Mouse (Mus musculus): Measurements from ENCODE around the gene Thbs1.

Gene Thbs1

GRCm38 (mm10) chr2:118113808-118114524 is 2.3 kb downstream of the Thbs1 start:
- in situ Hi-C loops (cut with MboI, MseI) = loop anchor here (5.0 to 10.0 kb wide), 2 partner anchors 202 to 329 kb away; no protein-coding TSS in a partner anchor

- in situ Hi-C loops (cut with MboI, MseI) = loop anchor here (5.0 to 10.0 kb wide), 2 partner anchors 202 to 330 kb away; no protein-coding TSS in a partner anchor
Observed at GRCm38 (mm10) chr2:118114671-118115070, 3.0 kb downstream of the Thbs1 start.

- in situ Hi-C loops (cut with MboI, MseI) = loop anchor here (10.0 kb wide), 1 partner anchor 331 kb away; no protein-coding TSS in a partner anchor
Observed at GRCm38 (mm10) chr2:118115647-118116046, 4.0 kb downstream of the Thbs1 start.

GRCm38 (mm10) chr2:118116180-118116579 is 4.5 kb downstream of the Thbs1 start:
- in situ Hi-C loops (cut with MboI, MseI) = loop anchor here (10.0 kb wide), 1 partner anchor 331 kb away; no protein-coding TSS in a partner anchor

GRCm38 (mm10) chr2:118116754-118117290 is 5.1 kb downstream of the Thbs1 start:
- in situ Hi-C loops (cut with MboI, MseI) = loop anchor here (10.0 kb wide), 1 partner anchor 332 kb away; no protein-coding TSS in a partner anchor

- in situ Hi-C loops (cut with MboI, MseI) = loop anchor here (10.0 kb wide), 1 partner anchor 333 kb away; no protein-coding TSS in a partner anchor
Observed at GRCm38 (mm10) chr2:118117401-118117800, 5.7 kb downstream of the Thbs1 start.

GRCm38 (mm10) chr2:118118045-118118444 is 6.4 kb downstream of the Thbs1 start:
- in situ Hi-C loops (cut with MboI, MseI) = loop anchor here (10.0 kb wide), 1 partner anchor 333 kb away; no protein-coding TSS in a partner anchor

GRCm38 (mm10) chr2:118118515-118118914 is 6.8 kb downstream of the Thbs1 start:
- in situ Hi-C loops (cut with MboI, MseI) = loop anchor here (10.0 kb wide), 1 partner anchor 334 kb away; no protein-coding TSS in a partner anchor

GRCm38 (mm10) chr2:118119684-118120083 is 8.0 kb downstream of the Thbs1 start:
- in situ Hi-C loops (cut with MboI, MseI) = loop anchor here (10.0 kb wide), 1 partner anchor 335 kb away; no protein-coding TSS in a partner anchor

- in situ Hi-C loops (cut with MboI, MseI) = no loop called here
Observed at GRCm38 (mm10) chr2:118120095-118120494, 8.4 kb downstream of the Thbs1 start.

GRCm38 (mm10) chr2:118120751-118121150 is 9.1 kb downstream of the Thbs1 start:
- in situ Hi-C loops (cut with MboI, MseI) = no loop called here

- in situ Hi-C loops (cut with MboI, MseI) = no loop called here
Observed at GRCm38 (mm10) chr2:118122291-118122690, 10.6 kb downstream of the Thbs1 start.

- in situ Hi-C loops (cut with MboI, MseI) = no loop called here
Observed at GRCm38 (mm10) chr2:118123743-118124142, 12.1 kb downstream of the Thbs1 start.

- in situ Hi-C loops (cut with MboI, MseI) = no loop called here
Observed at GRCm38 (mm10) chr2:118124437-118124836, 12.8 kb downstream of the Thbs1 start.

GRCm38 (mm10) chr2:118125211-118125939 is 13.7 kb downstream of the Thbs1 start:
- in situ Hi-C loops (cut with MboI, MseI) = no loop called here

GRCm38 (mm10) chr2:118125943-118126470 is 14.3 kb downstream of the Thbs1 start:
- in situ Hi-C loops (cut with MboI, MseI) = no loop called here

GRCm38 (mm10) chr2:118127516-118128288 is 16.0 kb downstream of the Thbs1 start:
- in situ Hi-C loops (cut with MboI, MseI) = no loop called here

- in situ Hi-C loops (cut with MboI, MseI) = no loop called here
Observed at GRCm38 (mm10) chr2:118128313-118128712, 16.6 kb downstream of the Thbs1 start.

GRCm38 (mm10) chr2:118137071-118137470 is 25.4 kb downstream of the Thbs1 start:
- in situ Hi-C loops (cut with MboI, MseI) = no loop called here

- in situ Hi-C loops (cut with MboI, MseI) = no loop called here
Observed at GRCm38 (mm10) chr2:118137776-118138175, 26.1 kb downstream of the Thbs1 start.

- in situ Hi-C loops (cut with MboI, MseI) = no loop called here
Observed at GRCm38 (mm10) chr2:118139261-118139660, 27.6 kb downstream of the Thbs1 start.
